Comparison of ENCODE assay signal across 8 mouse cellular contexts in genomic region chr19:4283653-4284052, GRCm38 (mm10). TPM values are rescaled to one million over a fixed set of nuclear protein-coding genes. Genes with fewer than 3 reads are reported as not detected.
A peak's percentile ranks its signal among the peaks of the same experiment; 100 is the strongest.
DNase-seq lines count a peak whose midpoint lies in the region; ATAC-seq and TF ChIP-seq lines count a peak whose summit lies in the region.

No protein-coding gene starts in this region.

- peaks cover 15% of the 10 kb centered on the region for H3K27me3 ChIP-seq in heart, embryonic 12.5 days (replicated peaks)
- H3K27me3 ChIP-seq in ES-Bruce4 (ENCODE audit: control insufficient read depth, insufficient read depth, low read length, poor library complexity, severe bottlenecking): no peaks in the 10 kb centered on the region
- peaks cover 14% of the 10 kb centered on the region for H3K27me3 ChIP-seq in hindbrain, embryonic 10.5 days (ENCODE audit: insufficient read depth, poor library complexity, severe bottlenecking)
- H3K27me3 ChIP-seq in midbrain, embryonic 11.5 days (ENCODE audit: control insufficient read depth, insufficient read depth, low read length): peaks cover 3% of the 10 kb centered on the region

- H3K4me3 ChIP-seq in heart, embryonic 12.5 days: peak overlapping the region; percentile 53; the same call in 1 of the 2 replicates
- peak overlapping the region; percentile 16 for H3K4me3 ChIP-seq in ES-Bruce4 (ENCODE audit: low read depth, low read length)
- peak overlapping the region; percentile 75 for H3K4me3 ChIP-seq in hindbrain, embryonic 10.5 days
- H3K4me3 ChIP-seq in midbrain, embryonic 11.5 days (ENCODE audit: low read depth, low read length): peak overlapping the region; percentile 64

- TF ChIP-seq EP300 in ES-Bruce4 (IDR thresholded peaks at IDR 0.05; ENCODE audit: insufficient read depth, low read depth, low read length): no peak

- H3K36me3 ChIP-seq in heart, embryonic 12.5 days: peaks cover 34% of the 10 kb centered on the region
- no peaks in the 10 kb centered on the region; the same call in 1 of the 2 replicates for H3K36me3 ChIP-seq in ES-Bruce4 (ENCODE audit: control insufficient read depth, insufficient read depth, low read length, poor library complexity, severe bottlenecking)
- H3K36me3 ChIP-seq in hindbrain, embryonic 10.5 days: peaks cover 62% of the 10 kb centered on the region
- H3K36me3 ChIP-seq in midbrain, embryonic 11.5 days (ENCODE audit: control insufficient read depth, insufficient read depth, low read length): peaks cover 20% of the 10 kb centered on the region

- no peak for TF ChIP-seq CTCF in ES-Bruce4 (IDR thresholded peaks at IDR 0.05; ENCODE audit: low read depth, low read length)

- peak overlapping the region; percentile 83 for H3K4me2 ChIP-seq in heart, embryonic 12.5 days
- H3K4me2 ChIP-seq in midbrain, embryonic 11.5 days: peak overlapping the region; percentile 82; the same call in 1 of the 2 replicates

- no peaks in the 10 kb centered on the region; the same call in 1 of the 2 replicates for H3K4me1 ChIP-seq in heart, embryonic 12.5 days (replicated peaks)
- H3K4me1 ChIP-seq in ES-Bruce4 (ENCODE audit: control insufficient read depth, insufficient read depth, low read length): no peaks in the 10 kb centered on the region
- peaks cover 22% of the 10 kb centered on the region for H3K4me1 ChIP-seq in hindbrain, embryonic 10.5 days (replicated peaks)
- peaks cover 2% of the 10 kb centered on the region; the same call in 1 of the 2 replicates for H3K4me1 ChIP-seq in midbrain, embryonic 11.5 days (ENCODE audit: control insufficient read depth, insufficient read depth, low read length)

- intact Hi-C loops in heart, postnatal 14 days (cut with DNase I): loop anchor here (1.0 kb wide), 1 partner anchor 24 kb away; no protein-coding TSS in a partner anchor
- intact Hi-C loops in left cerebral cortex, postnatal 4 days (cut with DNase I): no loop called here

- no peak for TF ChIP-seq POLR2A in ES-Bruce4 (IDR thresholded peaks at IDR 0.05; ENCODE audit: insufficient read depth, low read length)

- H3K27ac ChIP-seq in heart, embryonic 12.5 days (ENCODE audit: poor library complexity, severe bottlenecking): no peak overlapping the region
- H3K27ac ChIP-seq in ES-Bruce4 (ENCODE audit: insufficient read depth, low read length): no peak overlapping the region
- H3K27ac ChIP-seq in hindbrain, embryonic 10.5 days: peak overlapping the region; percentile 87
- H3K27ac ChIP-seq in midbrain, embryonic 11.5 days (ENCODE audit: low read depth, low read length): no peak overlapping the region

- no peak for DNase-seq in heart, postnatal 14 days
- no peak for DNase-seq in hindbrain, embryonic 10.5 days (ENCODE audit: low spot score)
- no peak for DNase-seq in midbrain, embryonic 11.5 days (ENCODE audit: low spot score, missing footprints)
- DNase-seq in layer of hippocampus, postnatal 14 days (ENCODE audit: low spot score in 2 of 2): no peak
- DNase-seq in left cerebral cortex, postnatal 4 days: no peak

- no peaks in the 10 kb centered on the region; the same call in 1 of the 2 replicates for H3K9me3 ChIP-seq in heart, embryonic 12.5 days (replicated peaks)
- H3K9me3 ChIP-seq in ES-Bruce4 (replicated peaks; ENCODE audit: control insufficient read depth, insufficient read depth, low read length, poor library complexity, severe bottlenecking): no peaks in the 10 kb centered on the region; the same call in 1 of the 2 replicates
- H3K9me3 ChIP-seq in hindbrain, embryonic 10.5 days: peaks cover 5% of the 10 kb centered on the region; the same call in 1 of the 2 replicates
- H3K9me3 ChIP-seq in midbrain, embryonic 11.5 days (ENCODE audit: control insufficient read depth, low read length): peaks cover 2% of the 10 kb centered on the region; the same call in 1 of the 2 replicates

- WGBS in heart, embryonic 12.5 days: 42% methylated on average over 7 of the region's 7 CpGs
- 49% methylated on average over 7 of the region's 7 CpGs for WGBS in hindbrain, embryonic 10.5 days
- WGBS in midbrain, embryonic 11.5 days: 53% methylated on average over 7 of the region's 7 CpGs

- ATAC-seq in heart, embryonic 12.5 days (ENCODE audit: insufficient number of reproducible peaks, low FRiP score): no peak
- no peak; the same call in 1 of the 2 replicates for ATAC-seq in midbrain, embryonic 11.5 days (ENCODE audit: low FRiP score)
- ATAC-seq in cerebellum, adult (ENCODE audit: insufficient number of reproducible peaks, low FRiP score, low TSS enrichment): no peak

- H3K9ac ChIP-seq in heart, embryonic 12.5 days: no peak overlapping the region
- 0 out of 2 replicates have a peak overlapping the region, but pooled peaks have one; percentile 4 for H3K9ac ChIP-seq in ES-Bruce4 (ENCODE audit: low read depth, poor library complexity, severe bottlenecking)
- no peak overlapping the region for H3K9ac ChIP-seq in midbrain, embryonic 11.5 days (ENCODE audit: low read length)

RNA-seq across cellular contexts. Expression of gene Ankrd13d, which starts 0.7 kb away (rescaled TPM):
- 1.6 and 2.0 TPM in 2 replicates for polyA plus RNA-seq in heart, embryonic 12.5 days (2016; fragmentation: Nextera tagmentation; extraction: Ambion mirVana)
- total RNA-seq in heart, postnatal 14 days (2021): 1 to 10 TPM; 1.0 to 1.4 TPM
- 4.9 and 6.5 TPM in 2 replicates for polyA plus RNA-seq in ES-Bruce4 (2011; ENCODE audit: insufficient read depth, insufficient read length, low read depth, missing spikeins)
- 9.9 and 14.4 TPM in 2 replicates for polyA plus RNA-seq in hindbrain, embryonic 10.5 days (2016; fragmentation: Nextera tagmentation; extraction: Ambion mirVana)
- 8.5 and 8.8 TPM in 2 replicates for polyA plus RNA-seq in midbrain, embryonic 11.5 days (2014; fragmentation: Nextera tagmentation; extraction: Ambion mirVana)
- 10 to 100 TPM; 70.3 to 81.8 TPM for total RNA-seq in layer of hippocampus, postnatal 14 days (2021)
- total RNA-seq in left cerebral cortex, postnatal 4 days (2021): 10 to 100 TPM; 98.4 to 99.3 TPM

RNA-seq across cellular contexts. Expression of gene Ssh3, which starts 14.7 kb away (rescaled TPM):
- 4.5 and 4.7 TPM in 2 replicates for polyA plus RNA-seq in heart, embryonic 12.5 days (2016; fragmentation: Nextera tagmentation; extraction: Ambion mirVana)
- total RNA-seq in heart, postnatal 14 days (2021): 1 to 10 TPM; 7.2 to 9.9 TPM
- polyA plus RNA-seq in ES-Bruce4 (2011; ENCODE audit: insufficient read depth, insufficient read length, low read depth, missing spikeins): 8.5 and 9.2 TPM in 2 replicates
- polyA plus RNA-seq in hindbrain, embryonic 10.5 days (2016; fragmentation: Nextera tagmentation; extraction: Ambion mirVana): 4.0 and 5.9 TPM in 2 replicates
- 2.1 and 2.3 TPM in 2 replicates for polyA plus RNA-seq in midbrain, embryonic 11.5 days (2014; fragmentation: Nextera tagmentation; extraction: Ambion mirVana)
- total RNA-seq in layer of hippocampus, postnatal 14 days (2021): 10 to 100 TPM; 51.6 to 55.7 TPM
- 10 to 100 TPM; 71.0 to 74.6 TPM for total RNA-seq in left cerebral cortex, postnatal 4 days (2021)

RNA-seq across cellular contexts. Expression of gene Grk2, which starts 22.4 kb away (rescaled TPM):
- 12.6 and 15.6 TPM in 2 replicates for polyA plus RNA-seq in heart, embryonic 12.5 days (2016; fragmentation: Nextera tagmentation; extraction: Ambion mirVana)
- 10 to 100 TPM; 54.1 to 59.4 TPM for total RNA-seq in heart, postnatal 14 days (2021)
- 40.2 and 46.4 TPM in 2 replicates for polyA plus RNA-seq in ES-Bruce4 (2011; ENCODE audit: insufficient read depth, insufficient read length, low read depth, missing spikeins)
- polyA plus RNA-seq in hindbrain, embryonic 10.5 days (2016; fragmentation: Nextera tagmentation; extraction: Ambion mirVana): 14.8 and 16.7 TPM in 2 replicates
- 13.2 and 16.5 TPM in 2 replicates for polyA plus RNA-seq in midbrain, embryonic 11.5 days (2014; fragmentation: Nextera tagmentation; extraction: Ambion mirVana)
- total RNA-seq in layer of hippocampus, postnatal 14 days (2021): 100 to 1,000 TPM; 146 to 150 TPM
- total RNA-seq in left cerebral cortex, postnatal 4 days (2021): 100 to 1,000 TPM; 143 to 167 TPM

RNA-seq across cellular contexts. Expression of gene Pold4, which starts 52.0 kb away (rescaled TPM):
- 16.6 and 19.4 TPM in 2 replicates for polyA plus RNA-seq in heart, embryonic 12.5 days (2016; fragmentation: Nextera tagmentation; extraction: Ambion mirVana)
- total RNA-seq in heart, postnatal 14 days (2021): 10 to 100 TPM in 1 of 2 experiments, 1 to 10 TPM in 1; 9.5 to 10.8 TPM
- 21.9 and 26.7 TPM in 2 replicates for polyA plus RNA-seq in ES-Bruce4 (2011; ENCODE audit: insufficient read depth, insufficient read length, low read depth, missing spikeins)
- polyA plus RNA-seq in hindbrain, embryonic 10.5 days (2016; fragmentation: Nextera tagmentation; extraction: Ambion mirVana): 17.5 and 19.7 TPM in 2 replicates
- polyA plus RNA-seq in midbrain, embryonic 11.5 days (2014; fragmentation: Nextera tagmentation; extraction: Ambion mirVana): 12.2 and 12.6 TPM in 2 replicates
- 10 to 100 TPM; 11.9 to 13.5 TPM for total RNA-seq in layer of hippocampus, postnatal 14 days (2021)
- total RNA-seq in left cerebral cortex, postnatal 4 days (2021): 10 to 100 TPM; 11.3 to 11.9 TPM

Comparison
In these comparisons a context has a peak if more than half of its experiments do, and no peak if none do; other contexts are left out.
1. H3K4me3 ChIP-seq: peak in every context shown above with its lines; median percentile 75 in hindbrain, embryonic 10.5 days; 64 in midbrain, embryonic 11.5 days; 53 in heart, embryonic 12.5 days; 16 in ES-Bruce4.